Mouse (Mus musculus) heart, embryonic 10.5 days (tissue): Measurements from ENCODE around the gene Frmpd1. TPM values are rescaled to one million over a fixed set of nuclear protein-coding genes. Genes with fewer than 3 reads are reported as not detected.
A peak's percentile ranks its signal among the peaks of the same experiment; 100 is the strongest.

Experiments
- DNase-seq: peaks from one replicate; pipeline ENCODE4 v3.0.0-alpha.2; 2017; ENCODE audit warnings: low spot score
- H3K27ac ChIP-seq: fragments of 300-500 bp; sonication (generic); 2 replicates; pipeline ENCODE4 v1.5.1; 2016; ENCODE audit warnings: mild to moderate bottlenecking
- H3K27me3 ChIP-seq: fragments of 300-500 bp; sonication (generic); 2 replicates; pipeline ENCODE4 v1.6.1; 2016; ENCODE audit warnings: mild to moderate bottlenecking; ENCODE audit not compliant: poor library complexity, insufficient read depth, severe bottlenecking
- H3K36me3 ChIP-seq: fragments of 300-500 bp; sonication (generic); 2 replicates; pipeline ENCODE4 v1.6.1; 2016; ENCODE audit warnings: mild to moderate bottlenecking, moderate library complexity
- H3K4me1 ChIP-seq: fragments of 300-500 bp; sonication (generic); 2 replicates; pipeline ENCODE4 v1.6.1; 2016; ENCODE audit warnings: mild to moderate bottlenecking
- H3K4me3 ChIP-seq: fragments of 300-500 bp; sonication (generic); 2 replicates; pipeline ENCODE4 v1.5.1; 2016; ENCODE audit warnings: mild to moderate bottlenecking, moderate library complexity
- H3K9me3 ChIP-seq: fragments of 300-500 bp; sonication (generic); 2 replicates; pipeline ENCODE4 v1.6.1; 2016; ENCODE audit warnings: mild to moderate bottlenecking, moderate library complexity
- WGBS: fragments of 180-500 bp; shearing (Covaris S2); methylation state at CpG from one replicate; pipeline ENCODE4 v1.1.7; 2016; 5-methylcytosine and 5-hydroxymethylcytosine counted together
- polyA plus RNA-seq: library from polyadenylated mRNA; unstranded; fragments of >200 nt; fragmentation: Nextera tagmentation; extraction: Ambion mirVana; gene quantifications from 2 replicates; pipeline ENCODE4 v1.2.1, GENCODE M21; 2016

Gene Frmpd1
- polyA plus RNA-seq, 1 experiment from 2014 or later: 4.1 TPM

DNA sequence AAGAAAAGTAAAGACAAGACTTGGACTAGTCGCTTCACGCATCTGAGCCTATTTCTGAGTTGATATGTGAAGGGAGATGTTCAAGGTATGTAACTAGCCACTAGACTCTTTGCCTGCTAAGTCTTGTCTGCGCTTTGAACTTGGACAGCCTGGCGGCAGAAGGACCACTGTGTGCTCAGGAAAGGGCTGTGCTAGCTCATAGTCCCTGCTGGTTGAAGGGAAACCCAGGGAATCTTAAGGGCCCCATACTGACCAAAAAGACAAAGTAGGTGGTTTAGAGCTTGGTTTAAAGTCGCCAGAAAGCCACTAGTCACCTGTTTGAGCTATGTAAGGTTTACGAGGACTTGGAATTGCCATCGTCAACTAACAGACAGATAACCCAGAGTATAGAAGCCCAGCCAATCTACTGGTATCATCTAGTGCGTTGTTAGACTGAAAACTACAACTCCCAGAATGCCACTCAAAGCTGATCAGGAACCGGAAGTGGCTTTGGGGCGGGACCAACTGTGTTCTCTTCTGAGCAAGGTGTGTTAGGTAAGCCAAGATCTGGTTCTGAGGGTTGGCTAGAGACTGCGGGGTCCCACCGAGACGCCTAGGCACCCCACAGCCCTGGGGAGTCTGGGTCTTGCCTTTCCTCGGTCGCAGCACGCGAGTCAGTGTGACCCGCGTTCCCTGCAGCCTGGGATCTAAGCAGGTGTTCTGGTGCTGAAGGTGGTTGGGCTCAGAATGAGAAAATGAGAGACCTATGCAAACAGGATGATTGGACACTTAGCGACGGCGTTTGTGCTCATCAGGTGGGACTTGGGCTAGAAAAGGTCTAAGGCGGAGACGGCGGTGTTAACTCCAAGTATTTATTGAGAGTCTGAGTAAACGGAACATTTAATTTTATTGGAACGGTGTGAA lies 112.2 kb downstream of the Frmpd1 start, which contains the start of gene Trmt10b:
TSS of gene Trmt10b (plus strand) at position 466 of the 903 bp plus-strand sequence.
- peaks cover 20% of the 10 kb centered on the region for H3K36me3 ChIP-seq
- no peaks in the 10 kb centered on the region for H3K9me3 ChIP-seq
- DNase-seq: peak; percentile 85
- peak within 1 kb of the TSS; percentile 88 for H3K27ac ChIP-seq
- 20% methylated on average over 27 of the region's 27 CpGs for WGBS
- H3K4me1 ChIP-seq: peaks cover 7% of the 10 kb centered on the region; the same call in 1 of the 2 replicates
- H3K4me3 ChIP-seq: peak within 1 kb of the TSS; percentile 94
- H3K27me3 ChIP-seq: no peaks in the 10 kb centered on the region

GRCm38 (mm10) chr4:45305536-45305935 lies 120.9 kb downstream of the Frmpd1 start:
- H3K4me3 ChIP-seq: no peak overlapping the region
- peaks cover 78% of the 10 kb centered on the region for H3K36me3 ChIP-seq
- WGBS: 95% methylated on average over 14 of the region's 14 CpGs

DNA sequence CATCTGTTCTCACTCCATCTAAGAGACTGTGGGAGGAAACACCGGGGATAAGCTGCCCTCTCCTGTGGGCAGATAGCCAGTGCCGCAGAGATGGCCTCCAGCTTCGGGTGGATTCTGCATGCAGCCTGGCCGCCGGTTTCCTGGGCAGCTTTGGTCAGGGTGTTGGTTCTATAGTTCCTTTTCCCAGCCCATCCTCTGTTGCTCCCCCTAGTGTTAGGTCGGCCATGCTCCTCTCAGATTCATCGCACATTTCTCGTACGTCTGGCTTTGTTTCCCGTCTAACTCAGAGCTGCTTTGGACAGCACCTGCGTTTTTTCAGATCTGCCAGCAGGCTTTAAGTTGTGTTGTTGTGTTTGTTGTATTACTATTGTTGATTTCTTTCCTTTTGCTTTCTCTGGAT lies 123.4 kb downstream of the Frmpd1 start:
- DNase-seq: peak; percentile 76
- H3K27ac ChIP-seq: no peak overlapping the region
- no peak overlapping the region for H3K4me3 ChIP-seq
- no peaks in the 10 kb centered on the region for H3K9me3 ChIP-seq
- no peaks in the 10 kb centered on the region for H3K4me1 ChIP-seq
- no peaks in the 10 kb centered on the region for H3K27me3 ChIP-seq
- WGBS: 33% methylated on average over 11 of the region's 11 CpGs
- H3K36me3 ChIP-seq: peaks cover 59% of the 10 kb centered on the region

More at GRCm38 (mm10) chr4:45305536-45305935, 120.9 kb downstream of the Frmpd1 start:
- Histone ChIP-seq H3K9me3 (no peaks in the 10 kb centered on the region), H3K27me3 (no peaks in the 10 kb centered on the region), H3K27ac (no peak overlapping the region), H3K4me1 (no peaks in the 10 kb centered on the region)
- peak; percentile 71 for DNase-seq

- no peak overlapping the region for H3K4me3 ChIP-seq
- no peaks in the 10 kb centered on the region for H3K4me1 ChIP-seq
- H3K9me3 ChIP-seq: no peaks in the 10 kb centered on the region
- H3K36me3 ChIP-seq: peaks cover 56% of the 10 kb centered on the region
- 86% methylated on average over 6 of the region's 6 CpGs for WGBS
- H3K27ac ChIP-seq: no peak overlapping the region
- DNase-seq: peak; percentile 69
- H3K27me3 ChIP-seq: no peaks in the 10 kb centered on the region
Measured at GRCm38 (mm10) chr4:45308606-45309005, 123.9 kb downstream of the Frmpd1 start.

- Histone ChIP-seq H3K27ac (no peak overlapping the region), H3K27me3 (no peaks in the 10 kb centered on the region), H3K4me3 (no peak overlapping the region), H3K9me3 (no peaks in the 10 kb centered on the region), H3K4me1 (no peaks in the 10 kb centered on the region), H3K36me3 (peaks cover 48% of the 10 kb centered on the region)
- peak; percentile 58 for DNase-seq
- WGBS: 95% methylated on average over 2 of the region's 2 CpGs
Measured at GRCm38 (mm10) chr4:45311056-45311455, 126.4 kb downstream of the Frmpd1 start.

- Histone ChIP-seq H3K27ac (peak overlapping the region; percentile 96), H3K36me3 (peaks cover 36% of the 10 kb centered on the region), H3K4me3 (peak overlapping the region; percentile 95), H3K4me1 (peaks cover 8% of the 10 kb centered on the region), H3K27me3 (peaks cover 23% of the 10 kb centered on the region), H3K9me3 (no peaks in the 10 kb centered on the region)
- under 1% methylated on average over 56 of the region's 56 CpGs for WGBS
- peak; percentile 94 for DNase-seq
Measured at GRCm38 (mm10) chr4:45320159-45320816, 135.6 kb downstream of the Frmpd1 start.

DNA sequence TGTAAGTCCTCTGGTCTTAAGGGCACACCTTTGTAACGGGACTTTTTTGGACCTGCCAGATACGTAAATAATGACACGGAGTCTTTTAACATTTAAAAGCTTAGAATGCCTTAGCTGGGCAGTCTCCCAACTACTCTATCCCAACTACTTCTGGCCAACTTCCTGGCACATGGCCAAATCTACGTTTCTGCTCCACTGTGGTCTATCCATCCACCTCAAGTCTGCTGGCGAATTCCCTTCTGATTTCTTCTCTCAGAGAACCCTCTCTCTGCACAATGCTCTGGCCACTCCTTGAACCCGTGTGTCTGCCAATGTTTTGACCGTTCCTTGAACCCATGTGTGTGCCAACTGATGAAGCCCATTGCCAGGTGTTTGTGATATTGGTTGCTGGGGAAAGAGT lies 146.5 kb downstream of the Frmpd1 start:
- WGBS: 81% methylated on average over 7 of the region's 7 CpGs

GRCm38 (mm10) chr4:45332466-45332865 lies 147.8 kb downstream of the Frmpd1 start:
- H3K9me3 ChIP-seq: no peaks in the 10 kb centered on the region
- H3K27me3 ChIP-seq: peaks cover 5% of the 10 kb centered on the region; the same call in 1 of the 2 replicates
- H3K27ac ChIP-seq: no peak overlapping the region
- 56% methylated on average over 3 of the region's 3 CpGs for WGBS
- DNase-seq: no peak
- no peak overlapping the region for H3K4me3 ChIP-seq
- no peaks in the 10 kb centered on the region for H3K4me1 ChIP-seq
- H3K36me3 ChIP-seq: no peaks in the 10 kb centered on the region

More for the DNA sequence above, 146.5 kb downstream of the Frmpd1 start:
- DNase-seq: no peak
- no peaks in the 10 kb centered on the region for H3K9me3 ChIP-seq
- H3K27me3 ChIP-seq: peaks cover 5% of the 10 kb centered on the region; the same call in 1 of the 2 replicates
- no peaks in the 10 kb centered on the region for H3K4me1 ChIP-seq
- H3K27ac ChIP-seq: no peak overlapping the region
- no peaks in the 10 kb centered on the region for H3K36me3 ChIP-seq
- no peak overlapping the region for H3K4me3 ChIP-seq

Other genes with a start within 250 kb of the Frmpd1 start
- 105 and 108 TPM in 2 replicates for gene Grhpr, start 203.5 kb upstream of the Frmpd1 start, polyA plus RNA-seq
- 19.3 and 21.5 TPM in 2 replicates for gene Zbtb5, start 172.5 kb upstream of the Frmpd1 start, polyA plus RNA-seq
- 47.8 and 50.7 TPM in 2 replicates for gene Polr1e, start 166.3 kb upstream of the Frmpd1 start, polyA plus RNA-seq
- 12.0 and 13.4 TPM in 2 replicates for gene Fbxo10, start 100.3 kb upstream of the Frmpd1 start, polyA plus RNA-seq
- gene Tomm5, start 76.8 kb upstream of the Frmpd1 start, polyA plus RNA-seq: 248 and 292 TPM in 2 replicates
- gene Trmt10b, start 112.3 kb downstream of the Frmpd1 start, polyA plus RNA-seq: 11.9 and 17.0 TPM in 2 replicates
- 9.1 and 9.9 TPM in 2 replicates for gene Dcaf10, start 157.2 kb downstream of the Frmpd1 start, polyA plus RNA-seq
- gene Exosc3, start 157.9 kb downstream of the Frmpd1 start, polyA plus RNA-seq: 51.1 and 84.1 TPM in 2 replicates
- 66.2 and 77.3 TPM in 2 replicates for gene Slc25a51, start 223.9 kb downstream of the Frmpd1 start, polyA plus RNA-seq